Mouse (Mus musculus): Measurements from ENCODE around the gene Traf1.

DNA sequence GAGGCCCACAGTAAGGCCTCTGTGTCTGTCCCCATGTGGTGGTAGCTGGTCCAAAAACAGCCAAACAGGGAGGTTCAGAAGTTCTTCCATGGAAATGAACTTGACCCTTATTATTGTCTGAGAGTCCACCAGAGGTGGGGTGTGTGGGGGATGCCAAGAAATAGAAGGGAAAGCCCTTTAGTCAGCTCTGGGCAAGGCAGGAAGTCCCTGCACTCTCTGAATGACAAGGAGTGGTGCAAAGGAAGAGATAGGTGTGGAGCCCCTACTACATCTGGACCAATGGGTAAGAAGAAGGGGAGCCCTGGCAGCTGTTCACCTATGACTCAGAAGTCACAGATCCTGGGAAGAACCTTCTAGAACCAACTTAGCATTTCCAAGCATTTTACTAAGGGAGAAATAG lies 7.2 kb downstream of the Traf1 start:
- TF ChIP-seq GATA1 (IDR thresholded peaks at IDR 0.05; ENCODE audit: borderline replicate concordance, low read length) (no peak), FLI1 (IDR thresholded peaks at IDR 0.05; ENCODE audit: low read length) (no peak)

Data from megakaryocyte, embryonic 14.5 days (primary cell).